ENCODE assay signal across 21 mouse cellular contexts in genomic region chr16:55691069-55691468, GRCm38 (mm10).
A peak's percentile ranks its signal among the peaks of the same experiment; 100 is the strongest.
DNase-seq lines count a peak whose midpoint lies in the region; ATAC-seq and TF ChIP-seq lines count a peak whose summit lies in the region.
"Had no signal": no experiment of that assay in that cellular context is flagged by ENCODE, and none has a peak within 500 bp of the region (broad histone marks: within the 10 kb centered on the region; RNA-seq: fewer than 3 reads in every experiment).

No protein-coding gene starts in this region.

- no peak overlapping the region for H3K4me2 ChIP-seq in liver, postnatal 0 days (ENCODE audit: low read depth, low read length)
- H3K4me2 ChIP-seq in liver, embryonic 12.5 days: no peak overlapping the region
- H3K4me2 ChIP-seq: heart, embryonic 11.5 days; hindbrain, embryonic 12.5 days; liver, embryonic 13.5 days; midbrain, embryonic 12.5 days; neural tube, embryonic 13.5 days had no signal

- 55% methylated on average over 2 of the region's 2 CpGs for WGBS in liver, postnatal 0 days (ENCODE audit: insufficient replicate concordance)
- WGBS in liver, embryonic 12.5 days (ENCODE audit: insufficient replicate concordance): 36% methylated on average over 2 of the region's 2 CpGs

- no peak overlapping the region for H3K27ac ChIP-seq in liver, postnatal 0 days (ENCODE audit: low read depth)
- no peak overlapping the region for H3K27ac ChIP-seq in liver, embryonic 12.5 days
- H3K27ac ChIP-seq: forebrain, embryonic 10.5 days; hindbrain, embryonic 12.5 days; limb, embryonic 10.5 days; liver, embryonic 13.5 days; macrophage; midbrain, embryonic 12.5 days; neural tube, embryonic 13.5 days had no signal

- TF ChIP-seq EP300 in liver, postnatal 0 days (IDR thresholded peaks at IDR 0.05; ENCODE audit: low read depth): no peak

- no peaks in the 10 kb centered on the region for H3K4me1 ChIP-seq in liver, postnatal 0 days (ENCODE audit: insufficient read depth)
- H3K4me1 ChIP-seq in liver, embryonic 12.5 days: no peaks in the 10 kb centered on the region
- H3K4me1 ChIP-seq: forebrain, embryonic 10.5 days; hindbrain, embryonic 12.5 days; limb, embryonic 10.5 days; liver, embryonic 13.5 days; midbrain, embryonic 12.5 days; neural tube, embryonic 13.5 days had no signal

- H3K9me3 ChIP-seq in liver, postnatal 0 days (ENCODE audit: low read length): no peaks in the 10 kb centered on the region
- H3K9me3 ChIP-seq in liver, embryonic 12.5 days (replicated peaks): no peaks in the 10 kb centered on the region
- H3K9me3 ChIP-seq: forebrain, embryonic 10.5 days; hindbrain, embryonic 12.5 days; limb, embryonic 10.5 days; liver, embryonic 13.5 days; midbrain, embryonic 12.5 days; neural tube, embryonic 13.5 days had no signal

- H3K36me3 ChIP-seq in liver, postnatal 0 days (replicated peaks; ENCODE audit: insufficient read depth, low read length): no peaks in the 10 kb centered on the region
- no peaks in the 10 kb centered on the region for H3K36me3 ChIP-seq in liver, embryonic 12.5 days
- H3K36me3 ChIP-seq: forebrain, embryonic 10.5 days; hindbrain, embryonic 12.5 days; limb, embryonic 10.5 days; liver, embryonic 13.5 days; midbrain, embryonic 12.5 days; neural tube, embryonic 13.5 days had no signal

- no peaks in the 10 kb centered on the region for H3K27me3 ChIP-seq in liver, postnatal 0 days (ENCODE audit: insufficient read depth, low read length)
- H3K27me3 ChIP-seq in liver, embryonic 12.5 days (replicated peaks): no peaks in the 10 kb centered on the region
- H3K27me3 ChIP-seq: hindbrain, embryonic 12.5 days; liver, embryonic 13.5 days; midbrain, embryonic 12.5 days; neural tube, embryonic 13.5 days had no signal

- H3K9ac ChIP-seq in liver, postnatal 0 days (replicated peaks): no peak overlapping the region
- no peak overlapping the region for H3K9ac ChIP-seq in liver, embryonic 12.5 days
- H3K9ac ChIP-seq: hindbrain, embryonic 12.5 days; liver, embryonic 13.5 days; midbrain, embryonic 12.5 days; neural tube, embryonic 13.5 days had no signal

- DNase-seq in liver, postnatal 0 days: peak; percentile 47
- DNase-seq in MEL-GATA-1-ER (ENCODE audit: extremely low read depth, low read depth): peak; percentile 9
- peak; percentile 41 for DNase-seq in lung, postnatal 36 days
- DNase-seq in testis, postnatal 14 days (ENCODE audit: low spot score): no peak
- no peak for DNase-seq in spleen, postnatal 14 days (ENCODE audit: low spot score in 2 of 2)
- DNase-seq in urinary bladder, adult 2 months (ENCODE audit: low spot score): no peak
- DNase-seq: adrenal gland, postnatal 14 days; cerebellum, adult 18-20 months; cerebellum, postnatal 36 days; heart, postnatal 10 days; kidney, postnatal 36 days; liver, embryonic 13.5 days had no signal

- no peak for TF ChIP-seq CTCF in liver, postnatal 0 days (IDR thresholded peaks at IDR 0.05; ENCODE audit: low read depth)

- peak; percentile 70 for ATAC-seq in liver, postnatal 0 days
- ATAC-seq in liver, embryonic 12.5 days: no peak
- ATAC-seq: activated CD4-positive, CD25-positive, alpha-beta regulatory T cell, adult 4 months had no signal

- no peak overlapping the region for H3K4me3 ChIP-seq in liver, postnatal 0 days (ENCODE audit: low read depth, low read length)
- H3K4me3 ChIP-seq in liver, embryonic 12.5 days: no peak overlapping the region
- H3K4me3 ChIP-seq: forebrain, embryonic 10.5 days; hindbrain, embryonic 12.5 days; limb, embryonic 10.5 days; liver, embryonic 13.5 days; midbrain, embryonic 12.5 days; neural tube, embryonic 13.5 days had no signal

Comparison
In these comparisons a context has a peak if more than half of its experiments do, and no peak if none do; other contexts are left out.
1. DNase-seq: peak in liver, postnatal 0 days (single experiment), MEL-GATA-1-ER (single experiment) and lung, postnatal 36 days (single experiment); none in testis, postnatal 14 days (single experiment), spleen, postnatal 14 days (0 of 2) and urinary bladder, adult 2 months (single experiment).